21 mouse cellular contexts compared by ENCODE assay signal in the genomic region with DNA sequence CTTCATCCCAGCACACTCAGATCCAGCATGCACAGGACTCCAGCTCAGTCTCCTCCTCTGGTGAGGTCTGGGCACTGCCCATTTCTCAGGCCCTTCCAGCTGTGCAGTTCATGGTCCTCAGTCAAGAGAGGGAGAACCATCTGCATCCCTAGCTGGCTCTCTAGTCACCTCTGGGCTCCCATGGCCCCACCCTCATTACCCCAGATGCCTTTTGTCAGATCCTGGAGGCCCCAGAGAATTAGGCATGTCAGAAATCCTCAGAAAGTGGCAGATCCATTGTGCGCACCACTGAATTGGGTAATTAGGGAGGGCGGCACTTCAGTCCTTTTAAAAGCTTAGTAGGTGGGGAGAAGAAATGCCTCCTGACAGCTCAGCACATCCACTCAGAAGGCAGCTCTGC. TPM values are rescaled to one million over a fixed set of nuclear protein-coding genes. Genes with fewer than 3 reads are reported as not detected.
DNase-seq lines count a peak whose midpoint lies in the region; ATAC-seq and TF ChIP-seq lines count a peak whose summit lies in the region.
"Had no signal": no experiment of that assay in that cellular context is flagged by ENCODE, and none has a peak within 500 bp of the region (broad histone marks: within the 10 kb centered on the region; RNA-seq: fewer than 3 reads in every experiment).

No protein-coding gene starts in this region.

- peak; percentile 23 for DNase-seq in left cerebral cortex, adult 11 months (ENCODE audit: low spot score)
- DNase-seq in left cerebral cortex, postnatal 4 days, result no peak
- peak; percentile 58 for DNase-seq in brain, adult 2 months (ENCODE audit: low read depth, low spot score)
- peak; percentile 82 for DNase-seq in brain, embryonic 14.5 days (ENCODE audit: low read depth)
- DNase-seq in cerebellum, adult 2 months, result no peak
- DNase-seq in layer of hippocampus, adult 9-11 months, result no peak
- DNase-seq: adrenal gland, adult 2 months; cerebellum, postnatal 10 days; gastrocnemius, postnatal 25 days; kidney, postnatal 36 days; lung, adult 2 months; right cerebral cortex, postnatal 4 days had no signal

- no peak for TF ChIP-seq POLR2A in brain, embryonic 14.5 days (IDR thresholded peaks at IDR 0.05; ENCODE audit: borderline replicate concordance, extremely low read depth, insufficient read depth, insufficient read length, poor library complexity, severe bottlenecking)
- TF ChIP-seq POLR2A in cerebellum, adult 2 months (IDR thresholded peaks at IDR 0.05; ENCODE audit: borderline replicate concordance, insufficient read depth, low read length), result no peak

- no peak overlapping the region for H3K9ac ChIP-seq in forebrain, embryonic 13.5 days
- H3K9ac ChIP-seq: embryonic facial prominence, embryonic 12.5 days; hindbrain, embryonic 14.5 days; limb, embryonic 12.5 days; liver, embryonic 12.5 days had no signal

- TF ChIP-seq CTCF in brain, embryonic 14.5 days (IDR thresholded peaks at IDR 0.05; ENCODE audit: borderline replicate concordance, extremely low read depth, insufficient read depth, insufficient read length), result no peak
- no peak for TF ChIP-seq CTCF in cerebellum, adult 2 months (IDR thresholded peaks at IDR 0.05; ENCODE audit: borderline replicate concordance, insufficient read depth, low read depth, low read length)

- H3K27me3 ChIP-seq in forebrain, embryonic 13.5 days, result peaks cover 5% of the 10 kb centered on the region; the same call in 1 of the 2 replicates
- 0 out of 2 replicates have a peak, but pooled peaks cover 2% of the 10 kb centered on the region for H3K27me3 ChIP-seq in cerebellum, adult 2 months (ENCODE audit: control insufficient read depth, insufficient read depth, low read length)
- H3K27me3 ChIP-seq: embryonic facial prominence, embryonic 12.5 days; limb, embryonic 12.5 days; liver, embryonic 12.5 days; megakaryocyte, embryonic 14.5 days had no signal

- no peak overlapping the region for H3K4me2 ChIP-seq in forebrain, embryonic 13.5 days
- H3K4me2 ChIP-seq: embryonic facial prominence, embryonic 12.5 days; hindbrain, embryonic 14.5 days; limb, embryonic 12.5 days; liver, embryonic 12.5 days had no signal

- no peak overlapping the region for H3K4me3 ChIP-seq in forebrain, embryonic 13.5 days
- H3K4me3 ChIP-seq in cerebellum, adult 2 months (replicated peaks; ENCODE audit: insufficient read depth, low read depth, low read length), result no peak overlapping the region
- H3K4me3 ChIP-seq: embryonic facial prominence, embryonic 12.5 days; heart, embryonic 10.5 days; limb, embryonic 12.5 days; liver, embryonic 12.5 days; megakaryocyte, embryonic 14.5 days; myocyte had no signal

- no peaks in the 10 kb centered on the region for H3K9me3 ChIP-seq in forebrain, embryonic 13.5 days (replicated peaks)
- H3K9me3 ChIP-seq: embryonic facial prominence, embryonic 12.5 days; heart, embryonic 10.5 days; liver, embryonic 12.5 days; megakaryocyte, embryonic 14.5 days had no signal

- no peak overlapping the region; the same call in 1 of the 2 replicates for H3K27ac ChIP-seq in forebrain, embryonic 13.5 days
- H3K27ac ChIP-seq in cerebellum, adult 2 months (ENCODE audit: insufficient read depth, low read length), result no peak overlapping the region
- H3K27ac ChIP-seq: embryonic facial prominence, embryonic 12.5 days; heart, embryonic 10.5 days; hindbrain, embryonic 14.5 days; limb, embryonic 12.5 days; liver, embryonic 12.5 days had no signal

- no peaks in the 10 kb centered on the region for H3K4me1 ChIP-seq in forebrain, embryonic 13.5 days
- H3K4me1 ChIP-seq in cerebellum, adult 2 months (ENCODE audit: control insufficient read depth, insufficient read depth, low read length), result no peaks in the 10 kb centered on the region
- H3K4me1 ChIP-seq: embryonic facial prominence, embryonic 12.5 days; limb, embryonic 12.5 days; liver, embryonic 12.5 days; megakaryocyte, embryonic 14.5 days had no signal

- WGBS in forebrain, embryonic 13.5 days, result 16% methylated on average over 2 of the region's 2 CpGs
- WGBS in cerebellum, adult 2 months, result 75% methylated on average over 2 of the region's 2 CpGs

- intact Hi-C loops in left cerebral cortex, postnatal 4 days (cut with DNase I), result no loop called here

- ATAC-seq in forebrain, embryonic 13.5 days, result peak; percentile 84
- ATAC-seq: intestine, embryonic 16.5 days; liver, embryonic 12.5 days had no signal

- no peaks in the 10 kb centered on the region for H3K36me3 ChIP-seq in forebrain, embryonic 13.5 days (ENCODE audit: poor library complexity, severe bottlenecking)
- H3K36me3 ChIP-seq: embryonic facial prominence, embryonic 12.5 days; heart, embryonic 10.5 days; limb, embryonic 12.5 days; liver, embryonic 12.5 days had no signal

RNA-seq across cellular contexts. Expression of a gene that starts 32.1 kb away (rescaled TPM):
- total RNA-seq in left cerebral cortex, postnatal 4 days (2021), result 100 to 1,000 TPM; 244 to 249 TPM
- 60.3 and 98.9 TPM in 2 replicates for polyA plus RNA-seq in brain, embryonic 14.5 days (2012; rRNA removed)
- polyA plus RNA-seq in forebrain, embryonic 13.5 days (2015; fragmentation: Nextera tagmentation; extraction: Ambion mirVana), result 52.1 and 58.3 TPM in 2 replicates
- polyA plus RNA-seq in cerebellum, adult 2 months (2012; rRNA removed), result 132 and 157 TPM in 2 replicates

Comparison
In these comparisons a context has a peak if more than half of its experiments do, and no peak if none do; other contexts are left out.
1. DNase-seq: peak in left cerebral cortex, adult 11 months (single experiment), brain, adult 2 months (single experiment) and brain, embryonic 14.5 days (single experiment); none in left cerebral cortex, postnatal 4 days (single experiment), cerebellum, adult 2 months (0 of 2) and layer of hippocampus, adult 9-11 months (single experiment).